Mouse (Mus musculus): ENCODE data around the gene Grik4.

- TF ChIP-seq MAFK (IDR thresholded peaks at IDR 0.05; ENCODE audit: insufficient read depth, low read depth, low read length), result no peak
- no peak for TF ChIP-seq HCFC1 (IDR thresholded peaks at IDR 0.05; ENCODE audit: borderline replicate concordance, insufficient read depth, low read length)
- TF ChIP-seq ZC3H11A (IDR thresholded peaks at IDR 0.05; ENCODE audit: borderline replicate concordance, low read depth, low read length), result no peak
Measured at GRCm38 (mm10) chr9:42612482-42612991, 331.8 kb downstream of the Grik4 start.
